Mouse (Mus musculus): ENCODE measurements around the gene Stpg2. TPM values are rescaled to one million over a fixed set of nuclear protein-coding genes. Genes with fewer than 3 reads are reported as not detected.
"Not testable (repeated sequence)": the region's sequence is repeated elsewhere in the genome, so short reads cannot be mapped to it uniquely, and the experiment has no call there.

Gene Stpg2
- total and polyA plus RNA-seq, 3 experiments: not detected

- no peak overlapping the region for H3K4me2 ChIP-seq (ENCODE audit: insufficient read depth, low read depth, poor library complexity, severe bottlenecking)
These were observed 394.0 kb downstream of the Stpg2 start for GRCm38 (mm10) chr3:139599508-139599907.

GRCm38 (mm10) chr3:139608267-139608666, 402.8 kb downstream of the Stpg2 start:
- in situ Hi-C loops (cut with MboI; ENCODE audit: low pct_ligation_motif_present, low pct_unique_long_range_greater_than_20kb, low sequenced_read_pairs); H3K27me3 ChIP-seq (replicated peaks); H3K79me2 ChIP-seq (replicated peaks; ENCODE audit: control insufficient read depth, extremely low read depth, insufficient read depth, poor library complexity, severe bottlenecking); DNase-seq (ENCODE audit: extremely low read depth); H3K27ac ChIP-seq (ENCODE audit: insufficient read depth, low read depth); H3K9ac ChIP-seq (ENCODE audit: insufficient read depth, low read depth); dilution Hi-C loops (cut with MboI; ENCODE audit: extremely low pct_ligation_motif_present, extremely low pct_unique_long_range_greater_than_20kb, low sequenced_read_pairs); H3K4me3 ChIP-seq (replicated peaks in 1 of 3; ENCODE audit: low read depth in 2 of 3, low read length in 2 of 3, poor library complexity in 1 of 3); H3K9me3 ChIP-seq (replicated peaks; ENCODE audit: low read length); H3K36me3 ChIP-seq (replicated peaks in 1 of 2; ENCODE audit: control insufficient read depth in 1 of 2, insufficient read depth in 1 of 2, low read length in 1 of 2); H3K4me1 ChIP-seq (ENCODE audit: control insufficient read depth in 1 of 2, insufficient read depth in 2 of 2); H3K4me2 ChIP-seq (ENCODE audit: insufficient read depth, low read depth, poor library complexity, severe bottlenecking): not testable (repeated sequence)

More at GRCm38 (mm10) chr3:139599508-139599907, 394.0 kb downstream of the Stpg2 start:
- Histone ChIP-seq H3K4me3 (replicated peaks in 1 of 3; ENCODE audit: low read depth in 2 of 3, low read length in 2 of 3, poor library complexity in 1 of 3) (no peak overlapping the region), H3K27ac (ENCODE audit: insufficient read depth, low read depth) (no peak overlapping the region), H3K79me2 (replicated peaks; ENCODE audit: control insufficient read depth, extremely low read depth, insufficient read depth, poor library complexity, severe bottlenecking) (no peaks in the 10 kb centered on the region), H3K9ac (ENCODE audit: insufficient read depth, low read depth) (no peak overlapping the region), H3K4me1 (ENCODE audit: control insufficient read depth in 1 of 2, insufficient read depth in 2 of 2) (no peaks in the 10 kb centered on the region), H3K9me3 (replicated peaks; ENCODE audit: low read length) (no peaks in the 10 kb centered on the region), H3K36me3 (replicated peaks in 1 of 2; ENCODE audit: control insufficient read depth in 1 of 2, insufficient read depth in 1 of 2, low read length in 1 of 2) (no peaks in the 10 kb centered on the region), H3K27me3 (replicated peaks) (no peaks in the 10 kb centered on the region)
- TF ChIP-seq MAFK (IDR thresholded peaks at IDR 0.05; ENCODE audit: insufficient replicate concordance, low read length) (no peak), ZMIZ1 (IDR thresholded peaks at IDR 0.05; ENCODE audit: low read depth, low read length) (no peak), IRF4 (IDR thresholded peaks at IDR 0.05; ENCODE audit: low read depth, low read length) (no peak), RCOR1 (conservative IDR thresholded peaks at IDR 0.05; ENCODE audit: low read depth, low read length) (no peak), JUND (conservative IDR thresholded peaks at IDR 0.05; ENCODE audit: low read depth, low read length) (no peak), CHD2 (IDR thresholded peaks at IDR 0.05; ENCODE audit: low read length) (no peak), ZC3H11A (IDR thresholded peaks at IDR 0.05; ENCODE audit: low read depth, low read length) (no peak), GABPA (IDR thresholded peaks at IDR 0.05; ENCODE audit: insufficient replicate concordance, low read depth, low read length) (no peak), RAD21 (IDR thresholded peaks at IDR 0.05; ENCODE audit: low read depth, low read length) (no peak), SMC3 (IDR thresholded peaks at IDR 0.05; ENCODE audit: low read depth, low read length) (no peak), POLR2A (IDR thresholded peaks at IDR 0.05; ENCODE audit: low read depth, low read length) (no peak), JUN (IDR thresholded peaks at IDR 0.05; ENCODE audit: insufficient read depth, low read depth, low read length) (no peak), UBTF (IDR thresholded peaks at IDR 0.05; ENCODE audit: low read depth, low read length) (no peak), MAX (IDR thresholded peaks at IDR 0.05; ENCODE audit: low read length) (no peak), USF2 (conservative IDR thresholded peaks at IDR 0.05; ENCODE audit: low read depth, low read length) (no peak), CTCF (conservative IDR thresholded peaks at IDR 0.05 in 1 of 2, IDR thresholded peaks at IDR 0.05 in 1 of 2; ENCODE audit: low read depth in 2 of 2, low read length in 2 of 2) (no peak), MYC (IDR thresholded peaks at IDR 0.05; ENCODE audit: low read depth, low read length) (no peak)
- dilution Hi-C loops (cut with MboI; ENCODE audit: extremely low pct_ligation_motif_present, extremely low pct_unique_long_range_greater_than_20kb, low sequenced_read_pairs) (no loop called here), in situ Hi-C loops (cut with MboI; ENCODE audit: low pct_ligation_motif_present, low pct_unique_long_range_greater_than_20kb, low sequenced_read_pairs) (no loop called here)
- no peak for DNase-seq (ENCODE audit: extremely low read depth)
